Mouse (Mus musculus) hindbrain, embryonic 12.5 days (tissue): ENCODE data around the gene Eif4a3. TPM values are rescaled to one million over a fixed set of nuclear protein-coding genes. Genes with fewer than 3 reads are reported as not detected.
"Not testable (repeated sequence)": the region's sequence is repeated elsewhere in the genome, so short reads cannot be mapped to it uniquely, and the experiment has no call there.

Experiments used
- ATAC-seq: fragments of 200-750 bp; cut with Nextera tagmentation; 2 replicates; pipeline ENCODE4 v1.8.0; 2017; ENCODE audit warnings: moderate TSS enrichment; ENCODE audit not compliant: low FRiP score
- H3K27ac ChIP-seq: fragments of 300-500 bp; sonication (generic); 2 replicates; pipeline ENCODE4 v1.5.1; 2016; ENCODE audit warnings: mild to moderate bottlenecking
- H3K27me3 ChIP-seq: fragments of 300-500 bp; sonication (generic); 2 replicates; pipeline ENCODE4 v1.6.1; 2016; ENCODE audit warnings: mild to moderate bottlenecking
- H3K36me3 ChIP-seq: fragments of 300-500 bp; sonication (generic); 2 replicates; pipeline ENCODE4 v1.6.1; 2016; ENCODE audit warnings: mild to moderate bottlenecking
- H3K4me1 ChIP-seq: fragments of 300-500 bp; sonication (generic); 2 replicates; pipeline ENCODE4 v1.6.1; 2016
- H3K4me2 ChIP-seq: fragments of 300-500 bp; sonication (generic); replicated peaks from 2 replicates; pipeline ENCODE4 v1.6.1; 2016; ENCODE audit warnings: mild to moderate bottlenecking
- H3K4me3 ChIP-seq: fragments of 300-500 bp; sonication (generic); 2 replicates; pipeline ENCODE4 v1.5.1; 2016; ENCODE audit warnings: mild to moderate bottlenecking
- H3K9ac ChIP-seq: fragments of 300-500 bp; sonication (generic); 2 replicates; pipeline ENCODE4 v1.6.1; 2016; ENCODE audit warnings: mild to moderate bottlenecking, moderate library complexity
- H3K9me3 ChIP-seq: fragments of 300-500 bp; sonication (generic); replicated peaks from 2 replicates; pipeline ENCODE4 v1.6.1; 2016; ENCODE audit warnings: mild to moderate bottlenecking
- WGBS: fragments of 180-500 bp; shearing (Covaris S2); methylation state at CpG from one replicate; pipeline ENCODE4 v1.1.7; 2016; 5-methylcytosine and 5-hydroxymethylcytosine counted together
- polyA plus RNA-seq: library from polyadenylated mRNA; unstranded; fragments of >200 nt; fragmentation: Nextera tagmentation; extraction: Ambion mirVana; gene quantifications from 2 replicates; pipeline ENCODE4 v1.2.1, GENCODE M21; 2016

The Eif4a3 gene
- polyA plus RNA-seq, 1 experiment from 2014 or later: 291 TPM

DNA sequence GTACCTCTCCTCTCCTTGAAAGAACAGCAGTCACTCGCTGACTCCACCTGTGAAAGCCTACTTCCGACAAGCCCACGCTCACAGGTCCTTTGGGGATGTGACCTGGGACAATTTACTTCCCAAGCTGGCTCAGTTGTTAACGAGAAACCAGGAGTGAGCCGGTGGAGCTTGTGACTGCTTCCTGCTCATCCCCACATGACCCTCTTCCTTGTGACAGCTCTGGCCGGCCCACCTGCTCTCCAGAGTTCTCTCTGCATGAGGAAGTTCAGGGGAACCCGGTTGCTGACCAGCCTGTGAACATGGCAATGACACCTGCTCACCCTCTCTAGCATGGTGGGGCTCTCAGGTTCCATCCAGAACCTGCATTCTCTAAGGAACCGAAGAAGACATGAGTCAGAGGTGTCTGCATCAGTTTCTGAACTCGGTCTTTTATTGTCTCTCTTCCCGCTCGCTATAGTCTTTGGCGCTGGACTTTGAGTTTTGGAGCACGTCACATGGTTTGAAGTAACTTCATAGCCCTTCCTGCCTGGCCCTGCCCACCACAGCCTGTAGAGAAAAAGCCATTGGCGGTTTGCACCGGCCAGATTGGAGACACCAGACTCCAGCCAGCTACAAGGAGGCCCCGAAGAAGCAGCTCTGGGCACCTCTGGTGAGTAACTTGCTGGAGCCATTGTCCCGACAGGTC lies 14.5 kb upstream of the Eif4a3 start:
- Histone ChIP-seq H3K4me2 (no peak overlapping the region), H3K4me1 (no peaks in the 10 kb centered on the region), H3K9me3 (no peaks in the 10 kb centered on the region), H3K4me3 (no peak overlapping the region), H3K27me3 (peaks cover 8% of the 10 kb centered on the region), H3K27ac (no peak overlapping the region), H3K9ac (no peak overlapping the region), H3K36me3 (no peaks in the 10 kb centered on the region)
- ATAC-seq: no peak
- 86% methylated on average over 17 of the region's 17 CpGs for WGBS

DNA sequence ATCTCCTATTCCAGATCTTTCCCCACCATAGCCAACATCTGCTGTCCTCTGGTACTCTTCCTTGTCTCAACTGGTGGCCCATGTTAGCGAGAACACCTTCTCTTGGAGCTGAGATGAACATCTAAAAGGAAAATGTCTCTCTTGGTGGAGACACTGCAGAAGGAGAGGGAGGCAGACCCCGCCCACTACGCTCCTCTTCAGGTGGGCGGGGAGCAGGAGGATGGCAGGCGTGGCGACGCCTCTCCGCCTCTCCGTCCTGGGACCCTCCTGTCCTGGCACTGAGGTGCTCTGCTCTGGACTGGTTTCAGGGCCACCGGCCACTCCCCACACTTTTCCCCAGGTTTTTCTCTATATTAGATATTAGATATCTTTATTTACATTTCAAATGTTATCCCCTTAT lies 10.7 kb upstream of the Eif4a3 start:
- Histone ChIP-seq H3K27me3 (peaks cover 8% of the 10 kb centered on the region), H3K36me3 (no peaks in the 10 kb centered on the region), H3K27ac (no peak overlapping the region), H3K9ac (no peak overlapping the region), H3K4me2 (no peak overlapping the region), H3K4me3 (no peak overlapping the region), H3K4me1 (no peaks in the 10 kb centered on the region; the same call in 1 of the 2 replicates), H3K9me3 (no peaks in the 10 kb centered on the region)
- 18% methylated on average over 10 of the region's 10 CpGs for WGBS
- no peak for ATAC-seq

DNA sequence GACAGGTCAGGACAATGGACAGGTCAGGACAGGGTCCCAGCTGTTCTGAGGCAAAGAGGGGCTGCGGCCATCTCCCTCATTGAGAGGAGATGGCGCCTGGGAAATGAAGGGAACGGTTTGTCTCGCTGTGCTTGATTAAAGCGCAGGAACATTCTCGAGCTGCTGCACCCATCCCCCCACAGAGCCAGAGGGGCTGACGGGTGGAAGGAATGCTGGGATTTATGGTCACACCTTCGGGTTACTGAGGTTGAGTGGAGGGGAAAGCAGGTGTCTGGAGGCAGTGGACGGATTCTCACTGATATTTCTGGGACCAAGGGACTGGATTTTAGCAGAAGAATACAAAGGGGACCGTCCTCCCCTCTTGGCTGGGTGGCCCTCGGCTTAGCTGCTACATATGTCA lies 8.0 kb upstream of the Eif4a3 start:
- no peaks in the 10 kb centered on the region for H3K9me3 ChIP-seq
- no peaks in the 10 kb centered on the region; the same call in 1 of the 2 replicates for H3K4me1 ChIP-seq
- H3K27me3 ChIP-seq: peaks cover 23% of the 10 kb centered on the region
- H3K4me2 ChIP-seq: no peak overlapping the region
- H3K4me3 ChIP-seq: no peak overlapping the region
- H3K27ac ChIP-seq: no peak overlapping the region
- ATAC-seq: no peak
- H3K36me3 ChIP-seq: no peaks in the 10 kb centered on the region
- WGBS: 37% methylated on average over 11 of the region's 11 CpGs
- H3K9ac ChIP-seq: no peak overlapping the region

DNA sequence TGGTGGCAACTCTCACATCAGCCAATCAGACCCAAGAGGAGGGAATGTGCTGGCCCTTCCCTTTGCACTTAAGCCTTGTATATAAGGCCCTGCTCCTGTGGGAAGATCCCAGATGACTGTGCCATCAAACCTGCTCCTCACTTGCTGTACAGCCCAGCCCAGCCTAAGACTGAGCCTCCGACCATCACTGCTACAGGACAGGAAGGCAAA lies 7.7 kb upstream of the Eif4a3 start, which contains the start of gene Card14:
Gene Card14 (plus strand): TSS at position 111 of the 210 bp plus-strand sequence.
- Histone ChIP-seq H3K9ac (no peak within 1 kb of the TSS), H3K4me3 (no peak within 1 kb of the TSS)

DNA sequence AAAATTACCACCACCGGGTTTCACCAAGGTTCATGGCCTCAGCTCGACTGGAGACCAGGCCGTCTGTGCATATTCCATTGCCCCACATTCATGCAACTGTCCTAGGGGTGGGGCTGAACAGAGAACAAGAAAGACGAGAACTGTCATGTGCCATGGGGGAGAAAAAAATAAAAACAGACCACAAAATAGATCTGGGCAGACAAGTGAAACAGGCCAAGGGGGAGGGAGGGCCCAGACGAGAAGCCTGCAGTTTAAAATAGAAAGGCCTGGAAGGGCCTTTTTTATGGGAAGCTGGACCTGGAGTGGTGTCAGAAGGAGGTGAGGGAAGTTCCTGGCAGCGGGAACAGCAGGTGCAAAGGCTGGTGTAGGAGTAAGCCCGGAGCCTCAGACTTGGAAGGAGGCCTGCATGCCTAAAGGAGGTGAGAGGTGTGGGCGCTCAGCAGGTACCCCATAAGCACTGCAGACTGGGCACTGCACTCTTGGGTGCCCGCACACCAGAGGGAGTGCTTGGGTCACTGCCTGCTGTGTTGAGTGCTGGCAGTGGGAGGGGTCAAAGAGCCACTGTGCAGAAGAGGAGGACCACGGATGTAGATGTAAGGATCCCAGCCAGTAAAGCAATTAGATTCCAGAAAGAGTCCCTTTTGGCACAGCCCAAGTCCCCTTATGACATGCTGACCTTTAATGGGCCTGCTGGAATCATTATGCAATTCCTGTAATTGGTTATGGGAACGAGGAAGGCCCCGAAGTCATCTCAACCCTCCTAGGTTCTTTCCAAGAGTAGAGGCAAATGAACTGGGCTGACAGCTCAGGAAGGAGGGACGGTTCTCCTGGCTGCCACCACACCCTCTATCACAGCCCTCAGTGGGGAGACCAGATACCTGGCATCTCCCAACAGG lies 7.1 kb upstream of the Eif4a3 start:
- no peak for ATAC-seq
- H3K9ac ChIP-seq: no peak overlapping the region
- 67% methylated on average over 13 of the region's 13 CpGs for WGBS

More for the DNA sequence above, 7.7 kb upstream of the Eif4a3 start, which contains the start of gene Card14:
- no peak for ATAC-seq
- Histone ChIP-seq H3K27me3 (peaks cover 23% of the 10 kb centered on the region), H3K36me3 (no peaks in the 10 kb centered on the region), H3K27ac (no peak within 1 kb of the TSS), H3K4me2 (no peak within 1 kb of the TSS), H3K4me1 (no peaks in the 10 kb centered on the region; the same call in 1 of the 2 replicates), H3K9me3 (no peaks in the 10 kb centered on the region)
- 45% methylated on average over 1 of the region's 1 CpGs for WGBS

DNA sequence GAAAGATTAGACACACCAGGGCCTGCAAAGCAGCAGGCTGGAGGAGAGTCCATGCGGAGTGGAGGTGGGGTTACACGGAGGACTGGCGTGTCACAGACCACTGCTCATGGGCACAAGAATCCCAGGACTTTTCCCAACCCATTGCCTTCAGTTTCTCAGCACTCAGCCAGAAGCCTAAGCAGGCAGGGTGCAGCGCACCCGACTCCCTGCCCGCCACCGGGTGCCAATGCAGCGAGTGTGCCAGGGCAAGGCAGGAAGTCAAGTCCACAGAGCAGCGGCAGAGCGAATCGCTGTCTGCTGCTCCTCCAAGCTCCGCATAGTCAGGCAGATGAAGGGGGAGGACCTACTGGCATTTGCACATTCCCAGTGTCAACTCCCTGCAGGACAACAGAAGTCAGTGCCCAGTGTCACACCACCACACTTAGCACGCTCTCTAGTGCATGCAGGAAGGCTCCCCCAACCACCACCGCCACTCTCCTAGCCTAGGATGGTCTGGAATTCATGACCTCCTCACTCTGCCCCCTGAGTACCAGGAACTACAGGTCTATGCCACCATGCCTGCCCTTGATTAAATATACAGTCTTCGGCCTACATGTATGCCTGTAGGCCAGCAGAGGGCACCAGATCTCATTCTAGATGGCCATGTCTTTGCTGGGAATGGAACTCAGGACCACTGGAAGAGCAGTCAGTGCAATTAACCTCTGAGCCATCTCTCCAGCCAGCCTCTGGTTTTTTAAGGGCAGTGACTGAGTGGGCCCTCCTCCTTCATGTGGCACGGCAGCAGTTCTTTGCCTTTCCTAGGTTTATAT lies 5.2 kb upstream of the Eif4a3 start:
- Histone ChIP-seq H3K27me3 (peaks cover 16% of the 10 kb centered on the region), H3K9me3 (no peaks in the 10 kb centered on the region), H3K4me2 (no peak overlapping the region), H3K4me1 (peaks cover 7% of the 10 kb centered on the region), H3K27ac (no peak overlapping the region), H3K9ac (no peak overlapping the region), H3K4me3 (no peak overlapping the region), H3K36me3 (no peaks in the 10 kb centered on the region)
- ATAC-seq: no peak
- 43% methylated on average over 16 of the region's 16 CpGs for WGBS

More for the DNA sequence above, 7.1 kb upstream of the Eif4a3 start:
- no peaks in the 10 kb centered on the region; the same call in 1 of the 2 replicates for H3K4me1 ChIP-seq
- H3K4me3 ChIP-seq: no peak overlapping the region
- no peaks in the 10 kb centered on the region for H3K9me3 ChIP-seq
- peaks cover 23% of the 10 kb centered on the region for H3K27me3 ChIP-seq
- H3K36me3 ChIP-seq: no peaks in the 10 kb centered on the region
- no peak overlapping the region for H3K4me2 ChIP-seq
- no peak overlapping the region for H3K27ac ChIP-seq

DNA sequence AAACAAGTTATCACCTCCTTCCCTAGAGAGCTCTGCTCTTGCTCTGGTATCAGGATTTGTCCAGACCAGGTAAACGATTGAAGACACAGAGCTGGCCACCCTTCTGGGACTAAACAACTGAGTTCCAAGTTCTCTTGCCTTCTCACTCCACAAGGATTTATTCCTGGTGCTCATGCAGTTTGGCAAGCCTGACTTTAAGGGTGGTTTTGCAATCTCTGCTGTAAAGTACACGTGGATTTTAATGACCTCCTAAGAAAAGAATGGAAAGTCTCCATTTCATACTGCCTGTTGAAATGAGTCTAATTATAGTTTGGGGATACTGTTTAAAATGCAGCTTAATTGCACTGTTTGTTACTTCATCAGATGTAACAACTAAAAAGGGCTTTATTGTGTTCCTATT lies 1.1 kb upstream of the Eif4a3 start:
- Histone ChIP-seq H3K36me3 (peaks cover 22% of the 10 kb centered on the region), H3K27me3 (peaks cover 15% of the 10 kb centered on the region), H3K9ac (no peak overlapping the region), H3K4me3 (no peak overlapping the region), H3K4me2 (peak overlapping the region; percentile 67), H3K27ac (no peak overlapping the region), H3K9me3 (no peaks in the 10 kb centered on the region), H3K4me1 (peaks cover 20% of the 10 kb centered on the region)
- 41% methylated on average over 2 of the region's 2 CpGs for WGBS
- ATAC-seq: no peak

DNA sequence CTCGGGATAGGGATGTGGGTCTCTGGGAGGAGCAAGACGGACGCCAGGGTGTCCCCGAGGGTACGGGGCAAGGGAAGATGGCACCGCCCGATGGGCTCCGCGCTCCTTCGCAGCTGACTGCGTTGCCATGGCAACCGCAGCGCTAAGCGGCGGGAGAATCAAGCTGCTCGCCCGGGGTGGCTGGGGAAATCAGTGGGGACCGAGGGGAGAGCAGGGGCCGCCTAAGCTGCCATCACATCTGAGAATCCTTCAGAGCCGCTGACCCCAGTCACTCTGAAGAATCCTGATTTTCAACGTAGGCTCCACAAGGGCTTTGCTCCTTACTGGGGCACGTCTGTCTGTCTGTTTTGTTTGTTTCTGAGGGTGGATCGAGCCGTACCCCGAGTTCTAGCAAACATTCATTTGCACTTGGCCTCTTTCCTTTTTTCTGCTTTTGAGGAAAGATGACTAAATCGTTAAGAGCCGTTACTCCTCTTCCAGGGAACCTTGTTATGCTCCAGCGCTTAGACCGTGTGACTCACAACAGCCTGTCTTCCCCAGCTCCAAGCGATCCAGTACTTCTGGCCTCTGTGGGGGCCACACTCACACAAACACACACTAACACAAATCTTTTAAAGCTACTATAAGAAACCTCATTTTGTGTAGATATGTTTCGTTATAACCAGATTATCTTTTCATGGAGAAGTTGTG lies 502 bp upstream of the Eif4a3 start:
- Histone ChIP-seq H3K36me3 (peaks cover 28% of the 10 kb centered on the region), H3K4me1 (peaks cover 20% of the 10 kb centered on the region), H3K9ac (peak overlapping the region; percentile 96), H3K4me2 (peak overlapping the region; percentile 67), H3K4me3 (peak overlapping the region; percentile 96), H3K27ac (peak overlapping the region; percentile 92), H3K9me3 (no peaks in the 10 kb centered on the region), H3K27me3 (peaks cover 15% of the 10 kb centered on the region)
- WGBS: 2% methylated on average over 31 of the region's 31 CpGs
- no peak; the same call in 1 of the 2 replicates for ATAC-seq

DNA sequence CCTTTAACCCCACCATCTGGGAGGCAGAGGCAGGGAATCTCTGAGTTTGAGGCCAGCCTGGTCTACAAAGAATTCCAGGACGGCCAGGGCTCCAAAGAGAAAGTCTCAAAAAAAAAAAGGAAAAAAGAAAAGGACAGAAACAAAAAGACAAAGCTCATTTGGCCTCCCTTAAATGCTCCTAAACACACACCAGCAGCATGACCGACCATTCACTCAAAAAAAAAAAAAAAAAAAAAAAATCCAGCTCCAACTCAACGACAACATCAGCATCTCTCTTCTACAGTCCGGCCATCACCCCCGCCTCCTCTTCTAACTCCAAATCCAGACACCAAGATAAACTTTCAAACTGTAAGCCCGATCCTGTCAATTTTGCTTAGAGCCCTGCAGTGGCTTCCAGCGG lies 972 bp downstream of the Eif4a3 start:
- H3K27me3 ChIP-seq: peaks cover 6% of the 10 kb centered on the region; the same call in 1 of the 2 replicates
- H3K4me2 ChIP-seq: peak overlapping the region; percentile 93
- WGBS: 22% methylated on average over 7 of the region's 7 CpGs
- peaks cover 43% of the 10 kb centered on the region for H3K36me3 ChIP-seq
- peak overlapping the region; percentile 96 for H3K4me3 ChIP-seq
- H3K9me3 ChIP-seq: no peaks in the 10 kb centered on the region
- peaks cover 20% of the 10 kb centered on the region for H3K4me1 ChIP-seq
- H3K9ac ChIP-seq: peak overlapping the region; percentile 96
- no peak overlapping the region for H3K27ac ChIP-seq
- ATAC-seq: no peak

DNA sequence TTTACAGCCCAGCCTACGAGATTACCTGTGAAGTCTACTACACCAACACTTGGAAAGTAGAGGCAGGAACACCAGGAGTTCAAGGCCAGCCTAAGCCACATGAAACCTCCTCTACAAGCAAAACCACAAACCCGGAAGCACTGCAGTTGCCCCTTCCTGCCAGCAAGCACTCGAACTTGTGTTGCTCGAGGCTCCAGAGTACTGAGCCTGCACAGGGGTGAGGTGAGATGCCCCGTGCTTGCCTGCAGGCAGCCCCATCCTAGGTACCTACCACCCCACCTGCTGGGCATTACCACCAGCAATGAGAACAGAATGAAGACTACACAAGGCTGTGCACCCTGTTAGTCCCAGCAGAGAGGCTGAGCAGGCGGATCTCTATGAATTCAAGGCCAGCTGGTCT lies 1.9 kb downstream of the Eif4a3 start:
- 88% methylated on average over 6 of the region's 6 CpGs for WGBS
- peaks cover 52% of the 10 kb centered on the region for H3K36me3 ChIP-seq
- peak overlapping the region; percentile 93 for H3K4me2 ChIP-seq
- no peaks in the 10 kb centered on the region for H3K27me3 ChIP-seq
- no peak overlapping the region for H3K27ac ChIP-seq
- no peaks in the 10 kb centered on the region for H3K9me3 ChIP-seq
- no peak for ATAC-seq
- peaks cover 20% of the 10 kb centered on the region for H3K4me1 ChIP-seq
- H3K9ac ChIP-seq: no peak overlapping the region
- no peak overlapping the region for H3K4me3 ChIP-seq

DNA sequence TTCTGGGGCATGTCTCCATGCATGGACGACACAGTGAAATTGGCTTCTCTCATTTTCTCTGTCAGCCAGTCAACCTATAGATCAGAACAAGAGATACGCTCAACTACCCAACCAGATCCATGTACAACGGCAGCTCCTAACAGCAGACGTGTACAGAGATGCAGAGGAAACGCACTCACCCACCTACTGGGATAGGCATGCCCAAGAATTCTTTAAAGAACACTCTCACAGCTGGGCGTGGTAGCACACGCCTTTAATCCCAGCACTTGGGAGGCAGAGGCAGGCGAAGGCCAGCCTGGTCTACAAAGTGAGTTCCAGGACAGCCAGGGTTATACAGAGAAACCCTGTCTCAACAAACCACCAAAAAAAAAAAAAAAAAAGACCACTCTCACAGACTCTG lies 7.0 kb downstream of the Eif4a3 start:
- 95% methylated on average over 8 of the region's 8 CpGs for whole genome bisulfite sequencing
- not testable (repeated sequence) for H3K4me3 ChIP-seq
- peaks cover 96% of the 10 kb centered on the region for H3K36me3 ChIP-seq

More for the DNA sequence above, 7.0 kb downstream of the Eif4a3 start:
- not testable (repeated sequence) for H3K9me3 ChIP-seq, H3K4me2 ChIP-seq, H3K27me3 ChIP-seq, H3K9ac ChIP-seq, H3K27ac ChIP-seq, ATAC-seq, H3K4me1 ChIP-seq
